Mouse (Mus musculus) forebrain, embryonic 11.5 days (tissue): ENCODE results near the gene Oasl2. TPM values are rescaled to one million over a fixed set of nuclear protein-coding genes. Genes with fewer than 3 reads are reported as not detected.
"Not testable (repeated sequence)": the region's sequence is repeated elsewhere in the genome, so short reads cannot be mapped to it uniquely, and the experiment has no call there.

Experiments used
- ATAC-seq: fragments of 200-750 bp; cut with Nextera tagmentation; replicated peaks from 2 replicates; pipeline ENCODE4 v1.8.0; 2017; ENCODE audit warnings: moderate TSS enrichment; ENCODE audit not compliant: low FRiP score
- DNase-seq: peaks from one replicate; pipeline ENCODE4 v3.0.0-alpha.2; 2017; ENCODE audit warnings: low spot score
- H3K27ac ChIP-seq: fragments of 300-500 bp; sonication (generic); 2 replicates; pipeline ENCODE4 v1.5.1; 2014; ENCODE audit warnings: low read depth, low read length
- H3K27me3 ChIP-seq: fragments of 300-500 bp; sonication (generic); 2 replicates; pipeline ENCODE4 v1.6.1; 2014; ENCODE audit warnings: mild to moderate bottlenecking, low read length, mixed read lengths; ENCODE audit not compliant: control insufficient read depth, insufficient read depth
- H3K36me3 ChIP-seq: fragments of 300-500 bp; sonication (generic); 2 replicates; pipeline ENCODE4 v1.6.1; 2014; ENCODE audit warnings: mild to moderate bottlenecking, low read length, moderate library complexity, mixed read lengths; ENCODE audit not compliant: control insufficient read depth, insufficient read depth
- H3K4me1 ChIP-seq: fragments of 300-500 bp; sonication (generic); replicated peaks from 2 replicates; pipeline ENCODE4 v1.6.1; 2014; ENCODE audit warnings: low read length, mixed read lengths; ENCODE audit not compliant: control insufficient read depth, insufficient read depth
- H3K4me2 ChIP-seq: fragments of 300-500 bp; sonication (generic); 2 replicates; pipeline ENCODE4 v1.6.1; 2014; ENCODE audit warnings: low read depth, mild to moderate bottlenecking, low read length, moderate library complexity, mixed read lengths; ENCODE audit not compliant: severe bottlenecking
- H3K4me3 ChIP-seq: fragments of 300-500 bp; sonication (generic); 2 replicates; pipeline ENCODE4 v1.5.1; 2014; ENCODE audit warnings: low read depth, low read length
- H3K9ac ChIP-seq: fragments of 300-500 bp; sonication (generic); 2 replicates; pipeline ENCODE4 v1.6.1; 2014; ENCODE audit warnings: low read length
- H3K9me3 ChIP-seq: fragments of 300-500 bp; sonication (generic); 2 replicates; pipeline ENCODE4 v1.6.1; 2016; ENCODE audit warnings: low read length, mixed read lengths; ENCODE audit not compliant: control insufficient read depth
- WGBS: fragments of 180-500 bp; shearing (Covaris S2); extraction: QIAGEN DNeasy Blood & Tissue Kit; methylation state at CpG from one replicate; pipeline ENCODE4 v1.1.7; 2014; 5-methylcytosine and 5-hydroxymethylcytosine counted together
- polyA plus RNA-seq: library from polyadenylated mRNA; unstranded; fragments of >200 nt; fragmentation: Nextera tagmentation; extraction: Ambion mirVana; gene quantifications from 2 replicates; pipeline ENCODE4 v1.2.1, GENCODE M21; 2014

The Oasl2 gene
- polyA plus RNA-seq, 1 experiment from 2014 or later = 1.4 TPM

- H3K4me2 ChIP-seq = no peak overlapping the region
- no peaks in the 10 kb centered on the region for H3K27me3 ChIP-seq
- WGBS = 83% methylated on average over 19 of the region's 19 CpGs
- no peak overlapping the region for H3K27ac ChIP-seq
- H3K36me3 ChIP-seq = no peaks in the 10 kb centered on the region
- DNase-seq (no peak), ATAC-seq (no peak)
- H3K4me1 ChIP-seq = no peaks in the 10 kb centered on the region
- no peak overlapping the region for H3K4me3 ChIP-seq
- H3K9ac ChIP-seq = no peak overlapping the region
- H3K9me3 ChIP-seq = no peaks in the 10 kb centered on the region
Measured at GRCm38 (mm10) chr5:114921551-114922365, 25.0 kb downstream of the Oasl2 start.

- no peaks in the 10 kb centered on the region for H3K9me3 ChIP-seq
- DNase-seq (no peak), ATAC-seq (0 out of 2 replicates have a peak, but pooled peaks have one; percentile 65)
- no peaks in the 10 kb centered on the region for H3K4me1 ChIP-seq
- WGBS = 70% methylated on average over 10 of the region's 10 CpGs
- H3K27me3 ChIP-seq = no peaks in the 10 kb centered on the region
- H3K4me2 ChIP-seq = no peak overlapping the region
- H3K36me3 ChIP-seq = no peaks in the 10 kb centered on the region
- H3K27ac ChIP-seq = no peak overlapping the region
- no peak overlapping the region for H3K9ac ChIP-seq
- H3K4me3 ChIP-seq = no peak overlapping the region
Measured at GRCm38 (mm10) chr5:114922366-114922731, 25.6 kb downstream of the Oasl2 start.

- 70% methylated on average over 15 of the region's 15 CpGs for WGBS
- no peak within 1 kb of the TSS for H3K4me3 ChIP-seq
- no peaks in the 10 kb centered on the region for H3K36me3 ChIP-seq
- H3K9ac ChIP-seq = no peak within 1 kb of the TSS
- ATAC-seq (no peak), DNase-seq (no peak)
- H3K27ac ChIP-seq = no peak within 1 kb of the TSS
- no peaks in the 10 kb centered on the region for H3K9me3 ChIP-seq
- no peak within 1 kb of the TSS for H3K4me2 ChIP-seq
- no peaks in the 10 kb centered on the region for H3K4me1 ChIP-seq
- no peaks in the 10 kb centered on the region for H3K27me3 ChIP-seq
Measured at GRCm38 (mm10) chr5:114922998-114923473, 26.3 kb downstream of the Oasl2 start, which contains the start of gene Oasl1. TSS of gene Oasl1 (plus strand) at chr5:114923240.

GRCm38 (mm10) chr5:114926153-114926684 is 29.5 kb downstream of the Oasl2 start:
- no peaks in the 10 kb centered on the region for H3K27me3 ChIP-seq
- WGBS = 76% methylated on average over 1 of the region's 1 CpGs
- H3K4me2 ChIP-seq = no peak overlapping the region
- no peak overlapping the region for H3K27ac ChIP-seq
- no peak overlapping the region for H3K4me3 ChIP-seq
- DNase-seq = no peak
- H3K36me3 ChIP-seq = no peaks in the 10 kb centered on the region
- ATAC-seq = no peak
- H3K9me3 ChIP-seq = no peaks in the 10 kb centered on the region
- H3K9ac ChIP-seq = no peak overlapping the region
- no peaks in the 10 kb centered on the region for H3K4me1 ChIP-seq

GRCm38 (mm10) chr5:114926753-114927152 is 30.0 kb downstream of the Oasl2 start:
- ATAC-seq (no peak), DNase-seq (no peak)
- Histone ChIP-seq H3K36me3 (no peaks in the 10 kb centered on the region), H3K4me2 (no peak overlapping the region), H3K9ac (no peak overlapping the region), H3K27me3 (no peaks in the 10 kb centered on the region), H3K27ac (no peak overlapping the region), H3K4me3 (no peak overlapping the region), H3K9me3 (no peaks in the 10 kb centered on the region), H3K4me1 (no peaks in the 10 kb centered on the region)
- 86% methylated on average over 9 of the region's 9 CpGs for WGBS

- no peak overlapping the region for H3K4me2 ChIP-seq
- no peak overlapping the region for H3K4me3 ChIP-seq
- DNase-seq = no peak
- no peaks in the 10 kb centered on the region for H3K36me3 ChIP-seq
- no peak overlapping the region for H3K9ac ChIP-seq
- ATAC-seq = no peak
- H3K9me3 ChIP-seq = no peaks in the 10 kb centered on the region
- H3K27ac ChIP-seq = no peak overlapping the region
- no peaks in the 10 kb centered on the region for H3K4me1 ChIP-seq
- H3K27me3 ChIP-seq = no peaks in the 10 kb centered on the region
- 65% methylated on average over 5 of the region's 5 CpGs for WGBS
Measured at GRCm38 (mm10) chr5:114931626-114932025, 34.9 kb downstream of the Oasl2 start.

GRCm38 (mm10) chr5:114933206-114933605 is 36.5 kb downstream of the Oasl2 start:
- H3K4me2 ChIP-seq = no peak overlapping the region
- H3K4me3 ChIP-seq = no peak overlapping the region
- H3K36me3 ChIP-seq = no peaks in the 10 kb centered on the region
- no peak overlapping the region for H3K9ac ChIP-seq
- no peaks in the 10 kb centered on the region for H3K4me1 ChIP-seq
- no peaks in the 10 kb centered on the region for H3K9me3 ChIP-seq
- ATAC-seq (no peak), DNase-seq (no peak)
- H3K27me3 ChIP-seq = no peaks in the 10 kb centered on the region
- WGBS = 80% methylated on average over 8 of the region's 8 CpGs
- H3K27ac ChIP-seq = no peak overlapping the region

- DNase-seq (no peak), ATAC-seq (no peak)
- Histone ChIP-seq H3K4me1 (no peaks in the 10 kb centered on the region), H3K27me3 (no peaks in the 10 kb centered on the region), H3K4me2 (no peak overlapping the region), H3K36me3 (no peaks in the 10 kb centered on the region), H3K9me3 (no peaks in the 10 kb centered on the region), H3K27ac (no peak overlapping the region), H3K9ac (no peak overlapping the region), H3K4me3 (no peak overlapping the region)
- 28% methylated on average over 3 of the region's 3 CpGs for WGBS
Measured at GRCm38 (mm10) chr5:114935838-114936237, 39.1 kb downstream of the Oasl2 start.

GRCm38 (mm10) chr5:114941138-114941537 is 44.4 kb downstream of the Oasl2 start:
- H3K36me3 ChIP-seq, ATAC-seq, H3K27ac ChIP-seq, H3K4me2 ChIP-seq, DNase-seq, H3K27me3 ChIP-seq, H3K4me3 ChIP-seq, H3K9ac ChIP-seq, H3K9me3 ChIP-seq, H3K4me1 ChIP-seq: not testable (repeated sequence)
- WGBS = 65% methylated on average over 3 of the region's 3 CpGs
